Mouse (Mus musculus) ES-Bruce4 (cell line): ENCODE measurements around the gene Lsm2. TPM values are rescaled to one million over a fixed set of nuclear protein-coding genes. Genes with fewer than 3 reads are reported as not detected.

Source experiments
- H3K27ac ChIP-seq: 2 replicates; pipeline ENCODE4 v1.5.1; 2012; ENCODE audit warnings: low read length, inconsistent platforms; ENCODE audit not compliant: insufficient read depth
- H3K27me3 ChIP-seq: 2 replicates; pipeline ENCODE4 v1.6.1; 2012; ENCODE audit warnings: mild to moderate bottlenecking, low read length, inconsistent platforms; ENCODE audit not compliant: control insufficient read depth, poor library complexity, insufficient read depth, severe bottlenecking
- H3K36me3 ChIP-seq: 2 replicates; pipeline ENCODE4 v1.6.1; 2012; ENCODE audit warnings: inconsistent platforms, mild to moderate bottlenecking, low read length, moderate library complexity; ENCODE audit not compliant: control insufficient read depth, poor library complexity, insufficient read depth, severe bottlenecking
- H3K4me1 ChIP-seq: one replicate; pipeline ENCODE4 v1.8.1; 2011; ENCODE audit warnings: low read length; ENCODE audit not compliant: control insufficient read depth, insufficient read depth
- H3K4me3 ChIP-seq: 2 replicates; pipeline ENCODE4 v1.5.1; 2011; ENCODE audit warnings: low read depth, mild to moderate bottlenecking, low read length
- H3K9ac ChIP-seq: 2 replicates; pipeline ENCODE4 v1.6.1; 2012; ENCODE audit warnings: low read depth, mild to moderate bottlenecking, inconsistent platforms; ENCODE audit not compliant: poor library complexity, severe bottlenecking
- H3K9me3 ChIP-seq: replicated peaks from 2 replicates; pipeline ENCODE4 v1.6.1; 2012; ENCODE audit warnings: mild to moderate bottlenecking, low read length, inconsistent platforms; ENCODE audit not compliant: control insufficient read depth, poor library complexity, insufficient read depth, severe bottlenecking
- CTCF ChIP-seq: IDR thresholded peaks from one replicate; pipeline ENCODE4 v1.8.1; 2011; ENCODE audit warnings: low read depth, low read length
- EP300 ChIP-seq: IDR thresholded peaks from 2 replicates; pipeline ENCODE4 v1.6.1; 2011; ENCODE audit warnings: low read depth, low read length; ENCODE audit not compliant: insufficient read depth
- POLR2A ChIP-seq: IDR thresholded peaks from one replicate; pipeline ENCODE4 v1.8.1; 2011; ENCODE audit warnings: low read length; ENCODE audit not compliant: insufficient read depth
- polyA plus RNA-seq: library from polyadenylated mRNA; stranded (reverse); fragments of >200 nt; gene quantifications from 2 replicates; pipeline ENCODE4 v1.2.4, GENCODE M21; 2011; ENCODE audit warnings: low read depth; ENCODE audit not compliant: missing spikeins, insufficient read depth, insufficient read length

The Lsm2 gene
- polyA plus RNA-seq, 1 experiment = 166 TPM

GRCm38 (mm10) chr17:35016376-35016775 is 34.7 kb downstream of the Lsm2 start, which contains the start of gene Vwa7:
TSS of gene Vwa7 (plus strand) at chr17:35016579.
- H3K4me1 ChIP-seq = no peaks in the 10 kb centered on the region
- no peaks in the 10 kb centered on the region for H3K27me3 ChIP-seq
- TF ChIP-seq CTCF (no peak), POLR2A (no peak), EP300 (no peak)
- no peaks in the 10 kb centered on the region for H3K9me3 ChIP-seq
- no peak within 1 kb of the TSS for H3K9ac ChIP-seq
- H3K36me3 ChIP-seq = peaks cover 38% of the 10 kb centered on the region
- H3K27ac ChIP-seq = no peak within 1 kb of the TSS
- H3K4me3 ChIP-seq = no peak within 1 kb of the TSS

GRCm38 (mm10) chr17:35016791-35017705 is 35.4 kb downstream of the Lsm2 start:
- Histone ChIP-seq H3K9me3 (no peaks in the 10 kb centered on the region), H3K4me3 (no peak overlapping the region), H3K36me3 (peaks cover 31% of the 10 kb centered on the region), H3K27ac (no peak overlapping the region), H3K27me3 (no peaks in the 10 kb centered on the region), H3K9ac (no peak overlapping the region), H3K4me1 (no peaks in the 10 kb centered on the region)
- TF ChIP-seq EP300 (no peak), POLR2A (no peak), CTCF (no peak)

DNA sequence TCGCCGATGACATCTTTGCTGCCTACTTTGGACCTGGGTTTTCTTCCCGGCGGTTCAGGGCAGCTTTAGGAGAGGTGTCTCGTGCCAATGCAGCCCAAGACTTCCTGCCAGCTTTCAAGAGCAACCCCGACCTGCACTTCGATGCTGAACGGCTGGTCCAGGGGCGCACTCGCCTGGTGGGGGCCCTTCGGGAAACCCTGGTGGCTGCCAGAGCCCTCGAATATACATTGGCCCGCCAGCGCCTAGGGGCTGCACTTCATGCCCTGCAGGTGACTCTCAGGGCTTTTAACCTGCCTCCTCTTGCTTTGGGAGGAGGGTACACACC is 36.0 kb downstream of the Lsm2 start:
- Histone ChIP-seq H3K4me1 (peaks cover 2% of the 10 kb centered on the region), H3K9ac (no peak overlapping the region), H3K4me3 (no peak overlapping the region), H3K27ac (no peak overlapping the region), H3K36me3 (peaks cover 25% of the 10 kb centered on the region), H3K27me3 (no peaks in the 10 kb centered on the region), H3K9me3 (no peaks in the 10 kb centered on the region)
- TF ChIP-seq EP300 (no peak), CTCF (no peak), POLR2A (no peak)

- Histone ChIP-seq H3K27me3 (no peaks in the 10 kb centered on the region), H3K4me3 (no peak overlapping the region), H3K36me3 (peaks cover 21% of the 10 kb centered on the region), H3K4me1 (peaks cover 3% of the 10 kb centered on the region), H3K9ac (no peak overlapping the region), H3K27ac (no peak overlapping the region), H3K9me3 (no peaks in the 10 kb centered on the region)
- no peak for TF ChIP-seq CTCF
- TF ChIP-seq EP300 = no peak
- no peak for TF ChIP-seq POLR2A
Observed at GRCm38 (mm10) chr17:35018171-35018570, 36.5 kb downstream of the Lsm2 start.

GRCm38 (mm10) chr17:35019894-35020293 is 38.2 kb downstream of the Lsm2 start:
- Histone ChIP-seq H3K9ac (no peak overlapping the region), H3K4me1 (peaks cover 3% of the 10 kb centered on the region), H3K9me3 (no peaks in the 10 kb centered on the region), H3K27ac (no peak overlapping the region), H3K27me3 (no peaks in the 10 kb centered on the region), H3K4me3 (no peak overlapping the region), H3K36me3 (peaks cover 10% of the 10 kb centered on the region)
- TF ChIP-seq EP300 (no peak), POLR2A (no peak), CTCF (no peak)

- H3K9me3 ChIP-seq = no peaks in the 10 kb centered on the region
- no peak overlapping the region for H3K27ac ChIP-seq
- no peak for TF ChIP-seq CTCF
- TF ChIP-seq EP300 = no peak
- TF ChIP-seq POLR2A = no peak
- no peak overlapping the region for H3K4me3 ChIP-seq
- H3K36me3 ChIP-seq = peaks cover 4% of the 10 kb centered on the region; the same call in 1 of the 2 replicates
- no peaks in the 10 kb centered on the region for H3K27me3 ChIP-seq
- no peak overlapping the region for H3K9ac ChIP-seq
- H3K4me1 ChIP-seq = peaks cover 3% of the 10 kb centered on the region
Observed at GRCm38 (mm10) chr17:35020551-35020950, 38.9 kb downstream of the Lsm2 start.
